Mouse (Mus musculus) heart, embryonic 12.5 days (tissue): ENCODE results near the gene Eif2s3y. TPM values are rescaled to one million over a fixed set of nuclear protein-coding genes. Genes with fewer than 3 reads are reported as not detected.

Experiments used
- ATAC-seq: fragments of 200-750 bp; cut with Nextera tagmentation; 2 replicates; pipeline ENCODE4 v1.8.0; 2017; ENCODE audit warnings: moderate TSS enrichment, moderate library complexity; ENCODE audit not compliant: insufficient number of reproducible peaks, low FRiP score
- H3K27ac ChIP-seq: fragments of 300-500 bp; sonication (generic); 2 replicates; pipeline ENCODE4 v1.5.1; 2016; ENCODE audit warnings: mild to moderate bottlenecking, moderate library complexity; ENCODE audit not compliant: poor library complexity, severe bottlenecking
- H3K27me3 ChIP-seq: fragments of 300-500 bp; sonication (generic); replicated peaks from 2 replicates; pipeline ENCODE4 v1.6.1; 2016; ENCODE audit warnings: mild to moderate bottlenecking, moderate library complexity
- H3K36me3 ChIP-seq: fragments of 300-500 bp; sonication (generic); 2 replicates; pipeline ENCODE4 v1.6.1; 2016; ENCODE audit warnings: mild to moderate bottlenecking, moderate library complexity
- H3K4me1 ChIP-seq: fragments of 300-500 bp; sonication (generic); replicated peaks from 2 replicates; pipeline ENCODE4 v1.6.1; 2016; ENCODE audit warnings: mild to moderate bottlenecking
- H3K4me2 ChIP-seq: fragments of 300-500 bp; sonication (generic); 2 replicates; pipeline ENCODE4 v1.6.1; 2016; ENCODE audit warnings: mild to moderate bottlenecking, moderate library complexity
- H3K4me3 ChIP-seq: fragments of 300-500 bp; sonication (generic); 2 replicates; pipeline ENCODE4 v1.5.1; 2016; ENCODE audit warnings: mild to moderate bottlenecking
- H3K9ac ChIP-seq: fragments of 300-500 bp; sonication (generic); 2 replicates; pipeline ENCODE4 v1.6.1; 2016; ENCODE audit warnings: mild to moderate bottlenecking, moderate library complexity
- H3K9me3 ChIP-seq: fragments of 300-500 bp; sonication (generic); replicated peaks from 2 replicates; pipeline ENCODE4 v1.6.1; 2016; ENCODE audit warnings: mild to moderate bottlenecking, moderate library complexity
- WGBS: fragments of 180-500 bp; shearing (Covaris S2); methylation state at CpG from one replicate; pipeline ENCODE4 v1.1.7; 2016; 5-methylcytosine and 5-hydroxymethylcytosine counted together
- microRNA-seq: library from miRNA; unstranded; fragments of <30 nt; microRNA quantifications from one replicate; pipeline ENCODE4, GENCODE M21; 2017
- polyA plus RNA-seq: library from polyadenylated mRNA; unstranded; fragments of >200 nt; fragmentation: Nextera tagmentation; extraction: Ambion mirVana; gene quantifications from 2 replicates; pipeline ENCODE4 v1.2.1, GENCODE M21; 2016

Eif2s3y gene
- polyA plus RNA-seq = 33.0 and 35.9 TPM in 2 replicates

GRCm38 (mm10) chrY:1009882-1010751, at the start of gene Eif2s3y:
Eif2s3y (plus strand) TSS chrY:1010543.
- Histone ChIP-seq H3K36me3 (no peaks in the 10 kb centered on the region), H3K27ac (no peak within 1 kb of the TSS), H3K4me3 (peak within 1 kb of the TSS; percentile 47), H3K27me3 (no peaks in the 10 kb centered on the region), H3K4me2 (peak within 1 kb of the TSS; percentile 31; the same call in 1 of the 2 replicates), H3K9me3 (no peaks in the 10 kb centered on the region), H3K9ac (no peak within 1 kb of the TSS), H3K4me1 (no peaks in the 10 kb centered on the region)
- peak; percentile 93 for ATAC-seq
- WGBS = 28% methylated on average over 22 of the region's 31 CpGs

Small RNAs within 50 kb of the gene (microRNA-seq; reads per million reads assigned to microRNA genes)
- gene Gm47281 = not detected

Other genes starting within 250 kb of the Eif2s3y start
- gene Zfy1, start 213.1 kb upstream of the Eif2s3y start, polyA plus RNA-seq = not detected in 2 replicates
- not detected in 2 replicates for gene Uba1y, start 191.9 kb upstream of the Eif2s3y start, polyA plus RNA-seq
- 7.7 TPM in 2 replicates for gene Kdm5d, start 112.8 kb upstream of the Eif2s3y start, polyA plus RNA-seq
- gene Uty, start 235.2 kb downstream of the Eif2s3y start, polyA plus RNA-seq = 11.0 and 11.3 TPM in 2 replicates